Mouse (Mus musculus) Patski (cell line): ENCODE data around the gene Sgk1. TPM values are rescaled to one million over a fixed set of nuclear protein-coding genes. Genes with fewer than 3 reads are reported as not detected.
"Not testable (repeated sequence)": the region's sequence is repeated elsewhere in the genome, so short reads cannot be mapped to it uniquely, and the experiment has no call there.

Experiments
- ATAC-seq: fragments of 100-300 bp; one replicate; pipeline ENCODE4 v1.8.0; 2021
- CTCF ChIA-PET: fragments of 350-600 bp; sonication (Branson Sonifier 250); formaldehyde crosslinking; loops from one replicate; lab custom pipeline; 2022; ENCODE audit warnings: inconsistent platforms; lab: Charles Lee
- POLR2A ChIA-PET: fragments of 350-600 bp; sonication (Branson Sonifier 250); formaldehyde crosslinking; loops from one replicate; lab custom pipeline; 2022; ENCODE audit warnings: antibody characterized with exemption, inconsistent platforms; lab: Charles Lee
- DNase-seq: peaks from one replicate; pipeline ENCODE4 v3.0.0-alpha.2; 2011; ENCODE audit warnings: low read depth, low spot score
- H3K27me3 ChIP-seq: fragments of 371-371 bp; one replicate; pipeline ENCODE4 v1.5.1; 2021
- CTCF ChIP-seq: fragments of 100-300 bp; IDR thresholded peaks from one replicate; pipeline ENCODE4 v1.5.1; 2021
- in situ Hi-C: fragments of 300-500 bp; cut with MboI; formaldehyde crosslinking; loops from 3 replicates; pipeline ENCODE4 v1.11.1; 2018; ENCODE audit warnings: low pct_unique_long_range_greater_than_20kb, mixed read lengths
- polyA plus RNA-seq: library from polyadenylated mRNA; unstranded; gene quantifications from one replicate; pipeline ENCODE4 v1.2.3, GENCODE M21; 2021

Sgk1 gene
- polyA plus RNA-seq, 1 experiment from 2014 or later: 123 TPM

DNA sequence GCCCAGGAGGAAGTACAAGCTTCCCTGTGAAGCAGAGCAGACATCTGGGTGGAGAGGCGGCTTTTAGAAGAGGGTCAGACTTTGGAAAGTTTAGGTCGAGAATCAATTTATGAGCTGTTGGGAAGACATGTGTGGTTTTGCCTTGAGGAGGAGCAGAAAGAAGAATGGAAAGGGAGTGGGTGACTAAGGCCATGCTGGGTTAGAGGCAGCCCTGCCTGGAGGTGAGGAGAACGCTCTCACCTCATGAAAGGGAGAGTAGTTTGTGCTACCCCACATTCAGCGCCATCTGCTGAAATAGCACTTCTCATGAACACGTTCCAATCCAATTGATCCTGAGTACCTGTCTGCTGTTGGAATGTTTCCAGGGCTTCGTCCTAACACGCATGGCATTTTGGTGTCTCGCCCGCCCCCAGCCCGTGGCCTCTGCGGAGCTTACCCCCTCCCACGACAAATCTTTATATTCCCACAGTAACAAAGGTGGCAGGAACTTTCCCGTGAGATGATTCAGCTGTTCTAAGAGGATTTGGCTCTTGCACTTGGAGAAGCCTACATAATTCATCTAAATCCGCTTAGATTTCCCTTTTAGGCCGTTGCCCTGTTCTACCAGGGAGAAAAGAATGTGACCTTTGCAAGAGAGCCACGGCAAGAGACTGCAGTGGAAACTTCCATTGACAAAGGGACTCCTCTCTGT is 135.6 kb downstream of the Sgk1 start:
- ATAC-seq (no peak), DNase-seq (no peak)
- POLR2A ChIA-PET: no interaction called here
- CTCF ChIA-PET: no interaction called here
- in situ Hi-C loops: loop anchor here (25.0 kb wide), 2 partner anchors 855 to 1030 kb away; partner anchors contain the start of gene Myb
- TF ChIP-seq CTCF: no peak
- peaks cover 3% of the 10 kb centered on the region for H3K27me3 ChIP-seq

DNA sequence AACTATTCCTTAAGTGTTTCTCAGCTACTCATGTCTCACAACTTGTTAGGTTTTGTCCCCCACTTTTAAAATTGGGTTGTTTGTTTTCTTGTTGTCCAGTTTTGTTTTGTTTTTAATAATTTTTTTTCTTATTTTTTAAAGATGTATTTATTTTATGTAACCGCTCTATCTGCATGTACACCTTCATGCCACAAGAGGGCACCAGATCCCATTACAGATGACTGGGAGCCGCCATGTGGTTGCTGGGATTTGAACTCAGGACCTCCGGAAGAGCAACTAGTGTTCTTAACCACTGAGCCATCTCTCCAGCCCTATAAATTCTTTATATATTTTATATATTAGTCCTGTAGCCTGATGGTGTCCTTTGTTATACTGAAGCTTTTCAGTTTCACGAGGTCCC is 136.6 kb downstream of the Sgk1 start:
- DNase-seq (no peak), ATAC-seq (no peak)
- CTCF ChIA-PET: no interaction called here
- in situ Hi-C loops: loop anchor here (25.0 kb wide), 2 partner anchors 856 to 1031 kb away; partner anchors contain the start of gene Myb
- POLR2A ChIA-PET: no interaction called here
- peak; percentile 64 for TF ChIP-seq CTCF
- H3K27me3 ChIP-seq: no peaks in the 10 kb centered on the region

DNA sequence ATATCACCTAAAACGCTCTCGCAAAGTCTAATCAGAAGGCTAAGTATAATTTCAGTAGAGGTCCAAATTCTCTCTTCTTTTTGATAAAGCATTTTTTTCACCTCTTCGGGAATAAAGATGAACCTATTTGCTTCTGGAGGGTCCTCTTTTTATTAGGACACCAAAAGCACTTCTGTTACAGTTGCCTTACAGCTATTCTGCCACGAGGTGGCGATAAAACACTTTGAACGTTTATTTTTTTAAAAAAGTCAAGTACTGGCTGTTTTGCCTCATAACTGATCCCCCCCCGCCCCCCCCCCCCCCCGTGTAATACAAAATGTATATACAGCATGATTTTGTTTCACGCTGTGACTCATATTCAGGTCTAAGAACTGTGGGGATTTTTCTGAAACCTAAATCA is 152.3 kb downstream of the Sgk1 start:
- no peaks in the 10 kb centered on the region for H3K27me3 ChIP-seq
- in situ Hi-C loops: no loop called here
- no peak for DNase-seq
- POLR2A ChIA-PET: no interaction called here
- CTCF ChIA-PET: no interaction called here
- TF ChIP-seq CTCF: no peak
- ATAC-seq: no peak

DNA sequence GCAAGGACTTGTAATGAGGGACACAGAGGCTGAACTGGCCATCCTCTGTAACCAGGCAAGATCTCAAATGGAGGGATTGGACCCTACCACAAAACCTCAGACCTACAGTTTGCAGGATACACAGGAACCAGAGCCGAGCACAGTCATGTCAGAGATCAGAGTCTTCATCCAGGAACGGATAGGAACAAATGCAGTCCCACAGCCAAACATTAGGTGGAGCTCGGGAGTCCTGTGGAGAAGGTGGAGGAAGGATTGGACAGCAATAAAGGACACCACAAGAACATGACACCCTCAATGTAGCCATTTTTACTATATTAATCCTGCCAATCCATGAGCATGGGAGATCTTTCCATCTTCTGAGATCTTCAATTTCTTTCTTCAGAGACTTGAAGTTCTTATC is 154.3 kb downstream of the Sgk1 start:
- POLR2A ChIA-PET, CTCF ChIA-PET, H3K27me3 ChIP-seq, ATAC-seq, DNase-seq, in situ Hi-C loops: not testable (repeated sequence)

Other genes with a start within 250 kb of the Sgk1 start
- gene 4930444G20Rik, start 185.9 kb downstream of the Sgk1 start, polyA plus RNA-seq: not detected